ENCODE assay signal across 8 mouse cellular contexts in genomic region chr6:53572456-53572855, GRCm38 (mm10).
DNase-seq lines count a peak whose midpoint lies in the region; ATAC-seq and TF ChIP-seq lines count a peak whose summit lies in the region.

No protein-coding gene starts in this region.

- no peak for ATAC-seq in hindbrain, embryonic 11.5 days (ENCODE audit: low FRiP score)
- ATAC-seq in midbrain, postnatal 0 days (ENCODE audit: low FRiP score), result no peak

- no peaks in the 10 kb centered on the region for H3K36me3 ChIP-seq in hindbrain, embryonic 10.5 days
- H3K36me3 ChIP-seq in hindbrain, embryonic 11.5 days (ENCODE audit: control insufficient read depth, insufficient read depth, low read length), result no peaks in the 10 kb centered on the region
- H3K36me3 ChIP-seq in midbrain, postnatal 0 days (ENCODE audit: insufficient read depth, low read length), result no peaks in the 10 kb centered on the region

- H3K27ac ChIP-seq in hindbrain, embryonic 10.5 days, result peak overlapping the region; percentile 82
- no peak overlapping the region for H3K27ac ChIP-seq in hindbrain, embryonic 11.5 days (ENCODE audit: low read depth, low read length)
- H3K27ac ChIP-seq in midbrain, postnatal 0 days (ENCODE audit: low read depth, low read length), result peak overlapping the region; percentile 32; the same call in 1 of the 2 replicates

- no peak overlapping the region for H3K4me3 ChIP-seq in hindbrain, embryonic 10.5 days
- no peak overlapping the region for H3K4me3 ChIP-seq in hindbrain, embryonic 11.5 days (ENCODE audit: low read depth, low read length)
- H3K4me3 ChIP-seq in midbrain, postnatal 0 days (ENCODE audit: low read depth, low read length), result no peak overlapping the region

- H3K4me2 ChIP-seq in hindbrain, embryonic 11.5 days (replicated peaks; ENCODE audit: low read depth, low read length), result no peak overlapping the region
- no peak overlapping the region for H3K4me2 ChIP-seq in midbrain, postnatal 0 days (ENCODE audit: low read depth, low read length, poor library complexity, severe bottlenecking)

- H3K4me1 ChIP-seq in hindbrain, embryonic 10.5 days (replicated peaks), result peaks cover 39% of the 10 kb centered on the region
- H3K4me1 ChIP-seq in hindbrain, embryonic 11.5 days (replicated peaks; ENCODE audit: control insufficient read depth, insufficient read depth, low read length), result no peaks in the 10 kb centered on the region; the same call in 1 of the 2 replicates
- no peaks in the 10 kb centered on the region for H3K4me1 ChIP-seq in midbrain, postnatal 0 days (ENCODE audit: insufficient read depth, low read length)

- no peak for TF ChIP-seq CTCF in midbrain, postnatal 0 days (IDR thresholded peaks at IDR 0.05)

- no peak overlapping the region for H3K9ac ChIP-seq in hindbrain, embryonic 11.5 days (ENCODE audit: low read depth, low read length)
- H3K9ac ChIP-seq in midbrain, postnatal 0 days (replicated peaks; ENCODE audit: low read length, poor library complexity, severe bottlenecking), result no peak overlapping the region

- no peaks in the 10 kb centered on the region for H3K27me3 ChIP-seq in hindbrain, embryonic 10.5 days (ENCODE audit: insufficient read depth, poor library complexity, severe bottlenecking)
- no peaks in the 10 kb centered on the region for H3K27me3 ChIP-seq in hindbrain, embryonic 11.5 days (ENCODE audit: control insufficient read depth, insufficient read depth, low read length)
- H3K27me3 ChIP-seq in midbrain, postnatal 0 days (ENCODE audit: insufficient read depth, low read length), result peaks cover 4% of the 10 kb centered on the region; the same call in 1 of the 2 replicates

- DNase-seq in hindbrain, embryonic 10.5 days (ENCODE audit: low spot score), result no peak
- DNase-seq in hindbrain, embryonic 11.5 days (ENCODE audit: low spot score), result no peak
- peak; percentile 21 for DNase-seq in fibroblast of lung, adult 2 months (ENCODE audit: low read depth)
- peak; percentile 22 for DNase-seq in heart, postnatal 25 days (ENCODE audit: low spot score)
- DNase-seq in midbrain, postnatal 0 days (ENCODE audit: low spot score), result no peak
- DNase-seq in adrenal gland, adult 2 months, result no peak
- no peak for DNase-seq in right cerebral cortex, postnatal 10 days (ENCODE audit: low spot score in 2 of 2)
- no peak for DNase-seq in ovary, postnatal 36 days (ENCODE audit: low spot score)

- no peaks in the 10 kb centered on the region for H3K9me3 ChIP-seq in hindbrain, embryonic 10.5 days
- no peaks in the 10 kb centered on the region for H3K9me3 ChIP-seq in hindbrain, embryonic 11.5 days (ENCODE audit: control insufficient read depth, low read length)
- no peaks in the 10 kb centered on the region for H3K9me3 ChIP-seq in midbrain, postnatal 0 days (ENCODE audit: low read length)

- WGBS in hindbrain, embryonic 10.5 days, result 72% methylated on average over 4 of the region's 4 CpGs
- WGBS in hindbrain, embryonic 11.5 days, result 71% methylated on average over 4 of the region's 4 CpGs
- WGBS in midbrain, postnatal 0 days, result 75% methylated on average over 4 of the region's 4 CpGs

- intact Hi-C loops in heart, postnatal 25 days (cut with DNase I), result loop anchor here (5.0 kb wide), 1 partner anchor 285 kb away; the partner anchor contains the start of gene Creb5

Comparison
In these comparisons a context has a peak if more than half of its experiments do, and no peak if none do; other contexts are left out.
1. DNase-seq: peak in fibroblast of lung, adult 2 months (single experiment) and heart, postnatal 25 days (single experiment); none in hindbrain, embryonic 10.5 days (single experiment), hindbrain, embryonic 11.5 days (single experiment), midbrain, postnatal 0 days (single experiment), adrenal gland, adult 2 months (single experiment), right cerebral cortex, postnatal 10 days (0 of 2) and ovary, postnatal 36 days (single experiment).